Mouse (Mus musculus) embryonic facial prominence, embryonic 10.5 days (tissue): ENCODE data around the gene Rpl3. TPM values are rescaled to one million over a fixed set of nuclear protein-coding genes. Genes with fewer than 3 reads are reported as not detected.
"Not testable (repeated sequence)": the region's sequence is repeated elsewhere in the genome, so short reads cannot be mapped to it uniquely, and the experiment has no call there.

ENCODE experiments used
- DNase-seq: peaks from one replicate; pipeline ENCODE4 v3.0.0-alpha.2; 2017; ENCODE audit warnings: low spot score
- H3K27ac ChIP-seq: fragments of 300-500 bp; sonication (generic); replicated peaks from 2 replicates; pipeline ENCODE4 v1.5.1; 2016; ENCODE audit warnings: mild to moderate bottlenecking
- H3K27me3 ChIP-seq: fragments of 300-500 bp; sonication (generic); replicated peaks from 2 replicates; pipeline ENCODE4 v1.6.1; 2016; ENCODE audit warnings: low read depth, mild to moderate bottlenecking; ENCODE audit not compliant: poor library complexity, severe bottlenecking
- H3K36me3 ChIP-seq: fragments of 300-500 bp; sonication (generic); replicated peaks from 2 replicates; pipeline ENCODE4 v1.6.1; 2016; ENCODE audit warnings: mild to moderate bottlenecking, moderate library complexity
- H3K4me1 ChIP-seq: fragments of 300-500 bp; sonication (generic); 2 replicates; pipeline ENCODE4 v1.6.1; 2016
- H3K4me3 ChIP-seq: fragments of 300-500 bp; sonication (generic); 2 replicates; pipeline ENCODE4 v1.5.1; 2016; ENCODE audit warnings: mild to moderate bottlenecking, moderate library complexity
- H3K9me3 ChIP-seq: fragments of 300-500 bp; sonication (generic); 2 replicates; pipeline ENCODE4 v1.6.1; 2016; ENCODE audit warnings: mild to moderate bottlenecking
- WGBS: fragments of 180-500 bp; shearing (Covaris S2); methylation state at CpG from one replicate; pipeline ENCODE4 v1.1.7; 2016; 5-methylcytosine and 5-hydroxymethylcytosine counted together
- polyA plus RNA-seq: library from polyadenylated mRNA; unstranded; fragments of >200 nt; fragmentation: Nextera tagmentation; extraction: Ambion mirVana; gene quantifications from 2 replicates; pipeline ENCODE4 v1.2.1, GENCODE M21; 2016

Rpl3 gene
- polyA plus RNA-seq, 1 experiment from 2014 or later: 1,049 TPM

DNA sequence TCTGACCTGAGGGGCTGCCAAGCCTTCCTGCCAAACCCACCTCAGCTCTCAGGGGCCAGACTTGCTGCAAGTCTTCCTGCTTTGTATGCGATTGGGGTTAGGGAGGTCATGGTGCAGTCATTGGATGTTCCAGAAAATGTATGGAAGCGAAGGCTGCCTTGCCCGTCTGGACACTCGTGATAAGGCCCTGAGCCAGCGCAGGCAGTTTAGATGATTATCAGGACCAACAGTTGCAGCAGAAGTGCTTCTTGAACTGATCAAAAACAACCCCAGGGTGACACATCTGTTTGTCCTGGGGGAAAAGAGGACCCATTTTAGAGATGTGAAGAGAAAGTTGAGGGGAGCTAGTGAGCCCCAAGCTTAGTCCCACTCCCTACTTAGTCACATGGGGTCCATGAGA is 39.0 kb upstream of the Rpl3 start:
- H3K4me3 ChIP-seq: no peak overlapping the region
- no peaks in the 10 kb centered on the region for H3K27me3 ChIP-seq
- WGBS: 84% methylated on average over 5 of the region's 5 CpGs
- H3K36me3 ChIP-seq: no peaks in the 10 kb centered on the region
- no peaks in the 10 kb centered on the region for H3K9me3 ChIP-seq
- no peak for DNase-seq
- peaks cover 24% of the 10 kb centered on the region for H3K4me1 ChIP-seq
- no peak overlapping the region for H3K27ac ChIP-seq

DNA sequence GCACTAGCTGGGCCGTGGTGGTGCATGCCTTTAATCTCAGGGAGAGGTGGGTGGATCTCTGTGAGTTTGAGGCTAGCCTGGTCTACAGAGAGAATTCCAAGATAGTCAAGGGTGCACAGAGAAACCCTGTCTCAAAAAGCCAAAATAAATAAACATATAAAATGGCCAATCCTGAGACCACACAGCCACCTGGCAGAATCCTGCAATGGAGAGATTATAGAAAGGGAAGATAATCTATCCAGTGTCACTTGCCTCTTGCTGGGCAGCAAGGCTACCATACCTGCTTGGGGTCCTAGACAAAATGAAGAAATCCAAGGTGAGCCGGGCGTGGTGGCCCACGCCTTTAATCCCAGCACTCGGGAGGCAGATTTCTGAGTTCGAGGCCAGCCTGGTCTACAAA is 38.3 kb upstream of the Rpl3 start:
- DNase-seq: no peak
- Histone ChIP-seq H3K4me1 (peaks cover 24% of the 10 kb centered on the region), H3K4me3 (no peak overlapping the region), H3K36me3 (no peaks in the 10 kb centered on the region), H3K27me3 (no peaks in the 10 kb centered on the region; the same call in 1 of the 2 replicates), H3K9me3 (no peaks in the 10 kb centered on the region), H3K27ac (no peak overlapping the region)
- 89% methylated on average over 6 of the region's 6 CpGs for WGBS

DNA sequence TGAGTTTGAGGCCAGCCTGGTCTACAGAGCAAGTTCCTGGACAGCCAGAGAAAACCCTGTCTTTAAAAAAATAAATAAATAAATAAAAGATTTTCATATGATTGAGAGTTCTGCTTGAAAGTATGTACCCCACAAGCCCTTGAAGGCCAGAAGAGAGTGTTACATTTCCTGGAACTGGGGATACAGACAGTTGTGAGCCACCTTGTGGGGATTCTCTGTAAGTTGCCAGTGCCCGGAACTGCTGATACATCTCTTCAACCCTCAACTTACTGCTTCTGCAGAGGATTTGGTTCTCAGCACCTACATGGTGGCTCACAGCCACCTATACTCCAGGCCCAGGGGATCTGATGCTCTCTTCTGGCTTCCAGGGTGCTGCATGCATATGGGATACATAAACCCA is 35.5 kb upstream of the Rpl3 start:
- no peak overlapping the region for H3K4me3 ChIP-seq
- H3K4me1 ChIP-seq: no peaks in the 10 kb centered on the region; the same call in 1 of the 2 replicates
- no peak for DNase-seq
- no peaks in the 10 kb centered on the region for H3K9me3 ChIP-seq
- no peak overlapping the region for H3K27ac ChIP-seq
- 79% methylated on average over 1 of the region's 1 CpGs for WGBS
- no peaks in the 10 kb centered on the region; the same call in 1 of the 2 replicates for H3K27me3 ChIP-seq
- no peaks in the 10 kb centered on the region for H3K36me3 ChIP-seq

DNA sequence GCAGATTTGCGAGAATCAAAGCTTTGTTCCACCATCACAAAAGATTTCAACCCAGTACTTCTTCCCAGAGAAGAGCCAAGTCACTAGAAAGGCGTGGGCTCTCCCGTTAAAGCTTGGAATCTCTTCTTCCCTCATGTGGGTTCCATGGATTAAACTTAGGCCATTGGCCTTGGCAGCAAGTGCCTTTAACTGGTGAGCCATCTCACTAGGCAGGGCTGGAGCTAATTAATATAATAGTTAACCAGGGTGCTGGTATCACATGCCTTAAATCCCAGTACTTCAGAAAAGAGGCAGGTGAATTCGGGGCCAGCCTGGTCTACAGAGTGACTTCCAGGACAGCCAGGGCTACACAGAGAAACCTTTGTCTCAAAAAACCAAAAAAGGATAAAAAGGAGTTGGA is 33.0 kb upstream of the Rpl3 start:
- WGBS: 81% methylated on average over 4 of the region's 4 CpGs
- H3K27ac ChIP-seq: no peak overlapping the region
- H3K36me3 ChIP-seq: no peaks in the 10 kb centered on the region
- no peaks in the 10 kb centered on the region; the same call in 1 of the 2 replicates for H3K27me3 ChIP-seq
- H3K4me3 ChIP-seq: no peak overlapping the region
- H3K4me1 ChIP-seq: no peaks in the 10 kb centered on the region; the same call in 1 of the 2 replicates
- DNase-seq: no peak
- H3K9me3 ChIP-seq: no peaks in the 10 kb centered on the region

DNA sequence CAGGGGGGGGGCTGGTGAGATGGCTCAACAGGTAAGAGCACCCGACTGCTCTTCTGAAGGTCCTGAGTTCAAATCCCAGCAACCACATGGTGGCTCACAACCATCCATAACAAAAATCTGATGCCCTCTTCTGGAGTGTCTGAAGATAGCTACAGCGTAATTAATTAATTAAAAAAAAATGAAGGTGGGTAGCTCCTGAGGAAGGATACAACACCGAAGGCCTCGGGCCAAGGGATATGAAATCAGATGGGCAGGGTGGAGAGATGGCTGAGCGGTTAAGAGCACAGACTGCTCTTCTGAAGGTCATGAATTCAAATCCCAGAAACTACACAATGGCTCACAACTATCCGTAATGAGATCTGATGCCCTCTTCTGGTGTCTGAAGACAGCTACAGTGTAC is 30.8 kb upstream of the Rpl3 start:
- DNase-seq, H3K9me3 ChIP-seq, H3K27ac ChIP-seq, H3K36me3 ChIP-seq, H3K4me3 ChIP-seq, H3K27me3 ChIP-seq, H3K4me1 ChIP-seq: not testable (repeated sequence)
- 94% methylated on average over 6 of the region's 6 CpGs for WGBS

DNA sequence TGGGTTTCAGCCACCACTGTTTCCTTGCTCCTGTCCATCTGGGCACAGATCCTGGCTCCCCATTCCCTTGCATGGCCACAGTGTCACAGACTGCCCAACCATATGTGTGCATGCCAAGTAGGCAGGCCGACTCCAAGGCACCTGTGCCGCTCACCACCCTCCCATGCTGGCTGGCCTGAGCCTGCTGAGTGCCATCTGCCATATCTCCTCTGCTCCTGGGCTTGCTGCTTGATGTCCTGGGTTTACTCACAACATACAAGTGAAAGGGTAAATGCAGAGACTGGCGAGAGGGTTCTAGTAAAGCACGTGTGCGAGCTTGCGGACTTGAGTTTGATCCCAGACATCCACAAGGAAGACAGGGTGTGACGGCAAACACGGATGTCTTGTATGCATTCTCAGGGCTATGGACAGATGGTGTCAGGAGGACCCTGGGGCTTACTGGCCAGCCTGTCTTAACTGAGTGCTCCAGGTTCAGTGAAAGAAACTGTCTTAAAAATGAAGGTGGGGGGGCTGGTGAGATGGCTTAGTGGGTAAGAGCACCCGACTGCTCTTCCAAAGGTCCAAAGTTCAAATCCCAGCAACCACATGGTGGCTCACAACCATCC is 30.2 kb upstream of the Rpl3 start:
- no peak for DNase-seq
- Histone ChIP-seq H3K4me1 (peaks cover 7% of the 10 kb centered on the region), H3K9me3 (no peaks in the 10 kb centered on the region), H3K27me3 (no peaks in the 10 kb centered on the region; the same call in 1 of the 2 replicates), H3K36me3 (no peaks in the 10 kb centered on the region), H3K27ac (no peak overlapping the region), H3K4me3 (no peak overlapping the region)
- 91% methylated on average over 9 of the region's 9 CpGs for WGBS

DNA sequence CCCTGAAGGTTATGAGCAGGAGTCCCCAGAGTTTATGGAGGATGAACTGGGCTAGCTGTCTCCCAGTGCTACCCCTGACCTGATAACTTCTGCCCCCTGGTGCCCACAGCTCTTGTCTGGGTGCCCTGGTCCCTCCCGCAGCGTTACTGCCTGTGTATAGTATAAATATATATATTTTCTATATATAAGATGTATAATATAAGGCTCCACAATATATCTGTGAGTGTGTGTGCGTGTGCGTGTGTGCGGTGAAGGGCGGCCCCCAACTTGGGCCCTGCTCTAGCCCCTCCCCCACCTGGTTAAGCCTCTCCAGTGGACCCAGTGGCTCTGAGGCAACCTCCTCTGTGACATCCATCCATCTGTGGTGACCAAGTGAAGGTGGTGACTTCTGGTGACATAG is 27.4 kb upstream of the Rpl3 start:
- 88% methylated on average over 6 of the region's 6 CpGs for WGBS

DNA sequence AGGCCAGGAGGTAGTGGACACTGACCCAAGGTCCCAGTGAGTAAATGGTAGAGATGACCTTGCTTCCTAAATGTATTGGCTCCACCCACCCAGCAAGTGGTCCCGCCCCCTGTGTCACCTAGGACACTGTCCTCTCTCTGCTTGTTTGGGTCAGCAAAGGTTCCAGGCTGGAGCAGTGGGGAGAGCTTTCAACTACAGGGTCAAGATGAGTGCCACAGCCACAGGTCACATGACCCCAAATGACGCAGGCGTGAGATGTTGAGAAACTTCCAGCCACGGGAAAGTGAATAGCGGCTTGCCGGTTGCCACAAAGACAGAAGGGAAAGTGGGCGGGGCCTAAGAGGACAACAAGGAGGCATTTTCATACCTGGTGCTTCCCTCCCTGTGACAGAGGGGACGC is 25.5 kb upstream of the Rpl3 start:
- Histone ChIP-seq H3K27ac (no peak overlapping the region), H3K9me3 (no peaks in the 10 kb centered on the region), H3K36me3 (no peaks in the 10 kb centered on the region), H3K27me3 (no peaks in the 10 kb centered on the region), H3K4me1 (peaks cover 20% of the 10 kb centered on the region), H3K4me3 (no peak overlapping the region)
- DNase-seq: no peak
- 70% methylated on average over 8 of the region's 8 CpGs for WGBS

More for the DNA sequence above, 27.4 kb upstream of the Rpl3 start:
- Histone ChIP-seq H3K4me3 (no peak overlapping the region), H3K27ac (no peak overlapping the region), H3K27me3 (no peaks in the 10 kb centered on the region), H3K36me3 (no peaks in the 10 kb centered on the region), H3K4me1 (peaks cover 20% of the 10 kb centered on the region), H3K9me3 (no peaks in the 10 kb centered on the region)
- no peak for DNase-seq

DNA sequence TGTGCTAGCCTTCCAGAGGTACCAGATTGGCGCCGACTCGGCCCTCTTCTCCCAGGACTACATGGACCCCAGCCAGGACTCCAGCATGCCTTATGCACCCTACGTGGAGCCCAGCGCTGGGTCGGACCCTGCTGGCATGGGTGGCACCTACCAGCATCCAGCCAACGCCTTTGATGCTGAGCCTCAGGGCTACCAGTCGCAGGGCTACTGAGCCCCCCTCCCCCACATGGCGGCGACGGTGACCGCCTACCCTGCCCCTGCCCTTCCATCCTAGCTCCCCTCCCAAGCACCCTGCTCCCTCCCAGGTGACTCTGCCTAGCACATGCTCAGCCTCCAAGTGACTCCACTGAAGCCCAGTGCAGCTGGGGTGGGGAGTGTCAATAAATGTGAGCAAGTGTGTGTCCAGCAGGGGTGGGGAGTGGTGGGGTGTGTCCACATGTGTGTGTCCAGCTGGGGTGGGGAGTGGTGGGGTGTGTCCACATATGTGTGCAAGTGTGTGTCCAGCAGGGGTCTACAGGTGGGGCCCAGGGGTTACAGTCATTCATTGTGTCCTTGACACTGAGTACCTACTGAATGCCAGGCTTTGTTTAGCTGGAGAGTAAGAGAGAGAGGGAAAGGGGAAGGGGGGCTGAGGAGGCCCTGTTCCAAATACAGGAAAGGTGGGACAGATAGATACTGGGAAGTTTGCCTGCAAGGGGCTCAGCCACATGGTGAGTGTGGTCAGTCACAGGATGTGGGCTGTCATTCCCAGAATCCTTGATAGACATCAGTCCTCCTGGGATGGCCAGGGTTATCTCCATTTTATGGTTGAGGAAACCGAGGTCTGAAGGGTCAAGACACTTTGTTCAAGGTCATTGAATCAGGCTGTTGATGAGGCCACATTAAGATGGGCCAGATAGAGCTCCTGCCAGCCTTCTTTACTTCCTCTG is 24.5 kb upstream of the Rpl3 start:
- WGBS: 70% methylated on average over 13 of the region's 13 CpGs
- Histone ChIP-seq H3K36me3 (no peaks in the 10 kb centered on the region), H3K27me3 (no peaks in the 10 kb centered on the region), H3K27ac (0 out of 2 replicates have a peak overlapping the region, but pooled peaks have one; percentile 7), H3K9me3 (no peaks in the 10 kb centered on the region), H3K4me1 (peaks cover 20% of the 10 kb centered on the region), H3K4me3 (peak overlapping the region; percentile 35)
- DNase-seq: no peak

DNA sequence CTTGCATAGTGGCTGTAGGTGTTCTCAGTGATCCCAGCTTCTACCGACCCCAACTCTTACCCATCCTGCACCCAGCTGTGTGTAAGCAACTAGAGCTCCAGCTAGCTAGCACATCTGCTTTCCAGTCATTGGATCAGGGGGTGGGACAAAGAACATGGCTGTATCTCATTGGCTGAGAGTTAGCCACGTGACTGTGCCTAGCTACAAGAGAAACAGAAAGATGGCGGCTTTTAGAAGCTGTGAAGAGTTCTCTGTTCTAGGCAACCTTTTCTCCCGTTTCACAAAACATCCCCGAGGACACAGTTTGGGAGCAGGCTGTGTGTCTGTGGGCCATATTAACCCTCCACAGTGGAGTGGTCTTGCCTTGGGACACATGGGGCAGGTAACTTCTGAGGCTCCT is 23.6 kb upstream of the Rpl3 start:
- peaks cover 20% of the 10 kb centered on the region for H3K4me1 ChIP-seq
- H3K27me3 ChIP-seq: no peaks in the 10 kb centered on the region
- H3K27ac ChIP-seq: 0 out of 2 replicates have a peak overlapping the region, but pooled peaks have one; percentile 7
- peak overlapping the region; percentile 35 for H3K4me3 ChIP-seq
- no peaks in the 10 kb centered on the region for H3K9me3 ChIP-seq
- H3K36me3 ChIP-seq: no peaks in the 10 kb centered on the region
- DNase-seq: no peak
- WGBS: 64% methylated on average over 5 of the region's 5 CpGs

DNA sequence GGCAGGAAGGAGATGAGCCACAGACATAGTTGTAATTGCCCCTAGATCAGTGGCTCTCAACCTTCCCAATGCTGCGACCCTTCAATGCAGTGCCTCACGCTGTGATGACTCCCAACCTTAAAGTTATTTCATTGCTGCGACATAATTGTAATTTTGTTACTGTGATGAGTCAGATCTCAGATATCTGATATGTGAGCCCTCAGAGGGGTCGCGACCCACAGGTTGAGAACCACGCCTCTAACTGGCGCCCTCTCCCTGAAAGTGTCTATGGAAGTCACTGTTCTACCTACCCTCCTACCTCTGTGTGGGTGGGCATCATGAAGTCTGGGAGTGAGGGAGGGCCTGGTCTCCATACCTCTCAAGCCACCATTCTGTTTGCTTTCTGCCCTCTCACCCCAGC is 22.7 kb upstream of the Rpl3 start:
- Histone ChIP-seq H3K27ac (no peak overlapping the region), H3K9me3 (no peaks in the 10 kb centered on the region), H3K27me3 (no peaks in the 10 kb centered on the region), H3K4me3 (no peak overlapping the region), H3K4me1 (peaks cover 20% of the 10 kb centered on the region), H3K36me3 (no peaks in the 10 kb centered on the region)
- no peak for DNase-seq
- WGBS: 88% methylated on average over 7 of the region's 7 CpGs

DNA sequence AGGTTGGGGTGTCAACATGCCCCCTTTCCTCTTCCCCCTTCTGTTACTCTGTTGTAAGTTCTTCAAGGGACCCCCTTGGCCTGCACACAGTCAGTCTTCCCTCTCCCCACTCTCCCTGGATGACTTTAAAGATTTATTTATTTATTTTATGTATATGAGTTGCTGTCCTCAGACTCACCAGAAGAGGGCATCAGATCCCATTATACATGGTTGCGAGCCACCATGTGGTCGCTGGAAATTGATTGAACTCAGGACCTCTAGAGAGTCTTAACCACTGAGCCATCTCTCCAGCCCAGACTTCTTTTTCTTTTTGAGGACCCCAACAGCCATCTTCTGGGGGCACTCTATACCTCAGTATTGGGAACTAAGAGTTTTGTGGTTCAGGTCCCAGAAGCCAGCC is 20.8 kb upstream of the Rpl3 start:
- Histone ChIP-seq H3K4me1 (peaks cover 20% of the 10 kb centered on the region), H3K36me3 (no peaks in the 10 kb centered on the region), H3K27me3 (no peaks in the 10 kb centered on the region), H3K27ac (no peak overlapping the region), H3K9me3 (no peaks in the 10 kb centered on the region), H3K4me3 (no peak overlapping the region)
- DNase-seq: no peak
- WGBS: 54% methylated on average over 2 of the region's 2 CpGs

DNA sequence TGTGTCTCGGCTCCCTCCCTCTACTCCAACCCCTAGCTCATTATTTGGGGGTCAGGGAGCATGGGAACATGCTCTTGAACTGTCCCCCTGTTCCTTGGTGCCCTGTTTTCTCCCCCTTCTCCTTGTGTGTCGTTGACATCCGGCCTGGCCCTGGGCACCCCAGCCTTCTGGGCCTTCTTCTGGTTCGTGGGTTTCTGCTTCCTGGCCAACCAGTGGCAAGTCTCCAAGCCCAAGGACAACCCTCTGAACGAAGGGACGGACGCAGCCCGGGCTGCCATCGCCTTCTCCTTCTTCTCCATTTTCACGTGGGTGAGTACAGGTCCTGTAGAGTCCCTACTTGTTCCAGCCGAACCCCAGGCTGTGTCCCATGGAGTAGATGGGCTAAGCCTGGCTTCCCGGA is 19.8 kb upstream of the Rpl3 start:
- Histone ChIP-seq H3K36me3 (no peaks in the 10 kb centered on the region), H3K4me1 (peaks cover 9% of the 10 kb centered on the region), H3K9me3 (no peaks in the 10 kb centered on the region), H3K27me3 (no peaks in the 10 kb centered on the region), H3K4me3 (no peak overlapping the region), H3K27ac (no peak overlapping the region)
- DNase-seq: no peak
- 86% methylated on average over 12 of the region's 12 CpGs for WGBS
